Mouse (Mus musculus) brain, embryonic 14.5 days (tissue): ENCODE results near the gene Spcs3. TPM values are rescaled to one million over a fixed set of nuclear protein-coding genes. Genes with fewer than 3 reads are reported as not detected.
A peak's percentile ranks its signal among the peaks of the same experiment; 100 is the strongest.
"Not testable (repeated sequence)": the region's sequence is repeated elsewhere in the genome, so short reads cannot be mapped to it uniquely, and the experiment has no call there.

ENCODE experiments used
- DNase-seq: peaks from one replicate; pipeline ENCODE4 v3.0.0-alpha.2; 2011; ENCODE audit warnings: low read depth
- CTCF ChIP-seq: fragments of 200-500 bp; IDR thresholded peaks from 2 replicates; pipeline ENCODE4 v1.5.1; 2012; ENCODE audit warnings: inconsistent platforms, mild to moderate bottlenecking, moderate library complexity, borderline replicate concordance; ENCODE audit not compliant: insufficient read depth, insufficient read length; ENCODE audit errors: extremely low read depth
- POLR2A ChIP-seq: fragments of 200-500 bp; IDR thresholded peaks from 2 replicates; pipeline ENCODE4 v1.6.1; 2012; ENCODE audit warnings: mild to moderate bottlenecking, inconsistent platforms, borderline replicate concordance; ENCODE audit not compliant: poor library complexity, insufficient read depth, insufficient read length, severe bottlenecking; ENCODE audit errors: extremely low read depth
- polyA plus RNA-seq: library from polyadenylated mRNA; depleted of rRNA; stranded (reverse); fragments of >200 nt; gene quantifications from 2 replicates; pipeline ENCODE4 v1.2.3, GENCODE M21; 2012

Spcs3 gene
- polyA plus RNA-seq, 1 experiment, result 26.9 TPM

GRCm38 (mm10) chr8:54525606-54526005 is 4.2 kb downstream of the Spcs3 start:
- no peak for DNase-seq
- TF ChIP-seq CTCF, result no peak
- no peak for TF ChIP-seq POLR2A

DNA sequence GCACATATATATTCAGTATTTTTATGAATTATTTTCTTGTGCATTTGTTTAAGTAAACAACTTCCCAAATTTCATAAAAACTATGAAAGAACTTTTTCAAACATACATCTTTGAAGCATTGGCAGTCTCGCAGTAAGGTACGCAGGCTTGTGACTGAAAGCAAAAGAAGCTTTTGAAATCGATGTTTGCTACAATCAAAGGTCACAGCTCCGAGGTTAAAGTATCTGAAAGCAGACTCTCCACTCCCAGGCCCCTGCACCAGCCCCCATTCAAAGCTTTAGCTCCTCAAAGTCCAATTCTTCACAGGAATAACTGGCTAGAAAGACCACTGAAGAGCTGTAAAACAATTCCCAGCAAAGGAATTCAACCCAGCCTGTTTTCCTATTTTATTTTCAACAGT is 9.3 kb downstream of the Spcs3 start:
- no peak for TF ChIP-seq CTCF
- no peak for TF ChIP-seq POLR2A
- DNase-seq, result no peak

DNA sequence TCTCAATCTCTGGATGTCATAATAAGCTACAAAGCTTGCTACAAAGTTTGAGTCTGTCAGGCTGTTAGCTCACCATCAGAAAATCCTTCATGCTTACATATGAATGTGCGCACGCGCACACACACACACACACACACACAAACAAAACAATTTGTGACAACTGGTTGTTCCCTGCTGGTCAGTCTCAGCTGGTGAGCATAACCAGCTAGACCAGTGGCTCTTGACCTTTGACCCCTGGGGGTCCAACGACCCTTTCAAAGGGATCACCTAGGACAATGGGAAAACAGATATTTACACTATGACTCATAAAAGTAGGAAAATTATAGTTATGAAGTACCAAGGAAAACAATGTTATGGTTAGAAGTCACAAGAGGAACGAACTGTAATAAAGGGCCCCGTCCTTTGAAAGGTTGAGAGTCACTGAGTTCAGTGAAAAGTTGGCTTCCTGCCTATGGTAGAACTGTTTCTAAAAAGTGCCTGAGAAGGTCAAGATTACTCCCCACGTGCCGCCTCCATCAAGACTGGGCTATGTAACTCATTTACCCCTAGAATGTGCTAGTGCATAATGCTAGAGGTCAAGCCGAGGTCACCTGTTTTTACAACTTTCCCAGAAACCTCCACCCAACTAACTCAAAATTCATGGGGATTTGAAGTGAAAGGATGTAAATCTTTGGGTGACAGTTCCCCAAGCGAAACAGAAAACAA is 10.9 kb downstream of the Spcs3 start:
- TF ChIP-seq CTCF (no peak), POLR2A (no peak)
- no peak for DNase-seq

DNA sequence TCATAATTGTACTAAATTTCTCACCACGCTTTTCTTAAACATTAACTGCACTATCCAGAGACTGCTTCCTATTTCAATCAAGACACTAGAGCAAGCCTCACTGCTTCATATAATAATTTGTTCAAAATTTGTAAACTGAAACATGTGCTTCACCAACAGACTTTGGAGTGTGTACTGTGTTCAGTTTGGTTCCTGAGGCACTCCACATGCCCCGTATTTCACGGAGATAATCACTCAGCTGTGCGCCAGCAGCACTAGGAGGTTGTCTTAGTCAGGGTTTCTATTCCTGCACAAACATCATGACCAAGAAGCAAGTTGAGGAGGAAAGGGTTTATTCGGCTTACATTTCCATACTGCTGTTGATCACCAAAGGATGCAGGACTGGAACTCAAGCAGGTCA is 17.6 kb downstream of the Spcs3 start:
- not testable (repeated sequence) for DNase-seq

GRCm38 (mm10) chr8:54511791-54512190 is 18.0 kb downstream of the Spcs3 start:
- DNase-seq, result no peak
- TF ChIP-seq CTCF, result no peak
- TF ChIP-seq POLR2A, result no peak

DNA sequence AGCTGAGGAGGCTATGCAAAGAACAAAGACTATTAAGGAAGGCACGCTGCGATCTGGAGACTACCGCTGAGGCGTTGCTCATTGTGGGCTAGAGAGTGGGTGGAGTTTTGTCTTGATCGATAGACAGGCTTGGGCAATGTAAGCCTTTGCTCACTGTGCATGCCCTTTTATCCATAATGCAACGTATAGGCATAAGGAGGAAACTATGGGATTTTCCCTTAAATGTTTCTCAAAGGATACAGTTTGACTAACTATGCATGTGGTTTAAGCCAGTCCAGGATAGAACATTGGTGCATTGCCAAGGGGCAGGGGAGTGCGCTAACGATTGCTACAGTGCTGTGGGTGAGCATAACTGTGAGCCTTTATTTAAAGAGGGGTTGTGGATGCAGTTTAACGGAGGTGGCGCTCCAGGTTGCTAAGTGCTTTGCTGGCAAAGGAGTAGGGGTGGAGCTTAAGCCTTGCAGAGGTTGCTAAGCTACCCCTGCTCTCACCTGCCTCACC is 20.5 kb downstream of the Spcs3 start:
- DNase-seq, result peak; percentile 90
- TF ChIP-seq CTCF (peak; percentile 39; the same call in 1 of the 2 replicates), POLR2A (no peak)

DNA sequence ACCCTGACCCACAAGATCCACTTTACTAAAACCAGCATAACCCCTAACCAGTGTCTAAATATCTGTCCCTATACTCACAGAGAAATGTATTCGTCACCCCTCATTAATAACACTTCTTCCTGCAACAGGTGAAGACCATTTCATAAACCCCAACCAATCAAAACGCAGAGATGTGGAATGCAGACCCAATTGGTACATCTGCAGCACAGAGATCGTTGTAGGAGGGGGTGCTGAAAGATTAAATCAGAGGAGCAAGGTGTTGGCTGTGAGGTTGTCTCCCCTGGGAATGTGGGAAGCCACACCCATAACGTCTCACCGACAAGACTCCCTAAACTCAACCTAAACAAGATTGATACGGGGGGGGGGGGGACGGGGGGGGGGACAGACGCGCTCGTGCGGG is 21.0 kb downstream of the Spcs3 start:
- no peak for TF ChIP-seq POLR2A
- TF ChIP-seq CTCF, result no peak
- DNase-seq, result peak; percentile 76

- DNase-seq, result no peak
- TF ChIP-seq POLR2A (no peak), CTCF (no peak)
Observed at GRCm38 (mm10) chr8:54508096-54508456, 21.7 kb downstream of the Spcs3 start.

GRCm38 (mm10) chr8:54507428-54508095 is 22.2 kb downstream of the Spcs3 start:
- DNase-seq, result peak; percentile 91

GRCm38 (mm10) chr8:54505060-54505459 is 24.7 kb downstream of the Spcs3 start:
- DNase-seq, result no peak
- TF ChIP-seq POLR2A (no peak), CTCF (no peak)

More at GRCm38 (mm10) chr8:54507428-54508095, 22.2 kb downstream of the Spcs3 start:
- peak; percentile 81; the same call in 1 of the 2 replicates for TF ChIP-seq CTCF
- no peak for TF ChIP-seq POLR2A

DNA sequence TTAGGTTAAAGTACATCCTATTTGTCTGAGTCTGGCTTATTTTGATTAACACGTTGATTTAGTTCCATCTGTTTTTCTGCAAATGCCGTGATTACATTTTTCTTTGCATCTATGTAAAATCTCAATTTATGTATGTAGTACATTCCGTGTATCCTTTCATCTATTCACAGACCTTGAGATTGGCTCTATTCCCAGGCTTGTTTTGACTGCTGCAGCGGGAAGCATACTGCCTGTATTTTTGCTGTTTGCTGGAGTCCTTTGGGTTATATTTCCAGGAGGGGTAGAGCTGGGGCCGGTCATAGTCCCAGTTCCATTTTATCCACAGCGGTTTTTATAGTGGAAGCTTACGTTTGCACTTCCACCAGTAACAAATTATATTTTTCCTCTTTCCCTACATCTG is 26.7 kb downstream of the Spcs3 start:
- DNase-seq, result peak; percentile 85

DNA sequence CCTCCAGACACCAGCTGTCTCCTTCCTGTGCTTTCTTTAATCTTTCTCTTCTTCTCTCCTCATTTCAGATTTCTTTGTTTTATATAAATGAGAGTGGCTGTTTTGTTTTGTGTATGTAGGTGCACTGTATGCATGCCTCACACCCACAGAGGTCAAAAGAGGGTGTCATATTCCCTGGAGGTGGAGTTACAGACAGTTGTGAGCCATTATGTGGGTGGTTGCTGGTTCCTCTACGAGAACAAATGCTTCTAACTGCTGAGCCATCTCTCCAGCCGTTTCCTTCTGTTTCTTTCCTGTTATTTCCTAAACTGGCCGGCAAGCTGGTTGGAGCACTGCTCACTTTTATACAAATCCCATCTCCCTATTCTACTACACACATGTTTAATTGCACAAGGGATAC is 35.9 kb downstream of the Spcs3 start:
- DNase-seq, result no peak
- TF ChIP-seq POLR2A (no peak), CTCF (no peak)

More for the DNA sequence above, 26.7 kb downstream of the Spcs3 start:
- TF ChIP-seq CTCF (no peak), POLR2A (no peak)

DNA sequence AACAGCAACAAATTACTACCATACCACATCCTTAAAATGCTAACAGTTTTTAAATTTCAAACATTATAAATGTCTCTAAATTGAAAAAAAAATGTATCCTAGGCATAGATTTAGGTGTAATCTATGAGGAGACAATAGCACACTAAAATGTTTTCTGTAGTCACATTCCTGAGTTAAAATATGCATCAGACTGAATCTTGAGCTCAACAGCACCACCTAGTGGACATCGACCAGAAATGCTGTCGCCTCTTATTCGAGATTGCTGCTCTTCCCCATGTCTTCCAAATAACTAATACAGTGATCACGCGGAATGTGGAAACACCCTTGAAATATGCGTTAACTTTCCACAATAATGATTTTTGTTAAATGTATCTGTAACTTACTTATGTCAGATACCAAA is 36.7 kb downstream of the Spcs3 start:
- TF ChIP-seq CTCF (peak; percentile 84), POLR2A (no peak)
- DNase-seq, result peak; percentile 89

GRCm38 (mm10) chr8:54491934-54492333 is 37.9 kb downstream of the Spcs3 start:
- TF ChIP-seq CTCF, result no peak
- TF ChIP-seq POLR2A, result no peak
- DNase-seq, result no peak
